Mouse (Mus musculus) Muller cell, postnatal 12 days (primary cell): ENCODE results near the gene Dido1.
A peak's percentile ranks its signal among the peaks of the same experiment; 100 is the strongest.

Experiments
- DNase-seq: peaks from one replicate; pipeline ENCODE4 v3.0.0-alpha.2; 2015; ENCODE audit errors: inconsistent ontology term

The Dido1 gene

DNA sequence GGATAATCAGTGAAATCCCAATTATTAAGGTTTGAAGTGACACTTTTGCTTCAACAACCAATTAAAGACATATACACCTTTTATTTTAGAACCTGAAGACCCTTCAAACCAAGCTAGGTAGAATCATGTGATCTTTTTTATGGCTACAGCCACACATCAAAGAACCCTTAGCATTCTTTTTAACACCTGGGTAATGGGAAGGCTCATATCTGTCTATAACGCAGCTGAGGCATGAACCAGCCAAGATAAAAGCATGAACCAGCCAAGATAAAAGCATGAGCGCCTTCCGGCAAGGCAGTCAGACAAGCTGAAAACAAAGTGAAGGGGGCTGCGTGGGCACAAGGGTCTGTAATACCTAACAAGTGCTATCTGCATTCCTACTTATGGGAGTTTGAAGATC, 25.8 kb downstream of the Dido1 start:
- no peak for DNase-seq

DNA sequence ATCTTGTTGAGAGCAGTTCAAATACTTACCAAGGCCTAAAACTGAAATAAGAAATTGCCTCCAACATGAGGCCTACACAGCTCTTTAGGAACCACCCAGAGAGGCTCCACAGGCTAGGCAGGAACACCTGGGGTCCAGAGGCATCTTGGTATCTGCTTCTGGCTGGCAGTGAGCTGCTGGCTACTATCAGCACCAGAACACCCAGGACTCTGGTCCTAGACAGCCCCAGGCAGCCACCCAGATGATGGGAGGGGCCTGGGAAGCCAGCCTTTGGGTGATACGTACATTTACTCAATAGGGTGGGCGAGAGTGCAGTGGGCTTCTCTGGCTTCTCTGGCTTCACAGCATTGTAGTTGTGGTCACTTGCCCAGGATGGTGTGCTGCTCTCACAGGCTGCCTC, 26.3 kb downstream of the Dido1 start:
- no peak for DNase-seq

DNA sequence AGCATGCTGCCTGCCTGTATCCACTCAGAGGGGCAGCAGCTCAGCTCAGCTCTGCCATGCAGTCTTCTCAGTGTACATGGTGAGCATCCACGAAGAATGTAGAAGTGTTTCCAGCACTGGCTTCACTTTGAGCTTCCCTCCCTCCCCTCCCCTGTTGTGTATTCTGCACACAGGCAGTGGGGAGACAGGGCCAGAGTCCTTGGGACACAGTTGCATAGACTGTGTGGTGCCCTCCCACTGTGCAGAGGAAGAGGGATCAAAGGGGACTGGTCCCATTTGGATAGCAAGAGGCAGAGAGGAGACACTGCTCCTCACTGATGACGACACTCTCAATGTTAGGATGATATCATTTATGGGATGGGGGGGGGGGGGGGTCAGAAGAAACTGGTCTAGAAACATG, 28.6 kb downstream of the Dido1 start:
- no peak for DNase-seq

DNA sequence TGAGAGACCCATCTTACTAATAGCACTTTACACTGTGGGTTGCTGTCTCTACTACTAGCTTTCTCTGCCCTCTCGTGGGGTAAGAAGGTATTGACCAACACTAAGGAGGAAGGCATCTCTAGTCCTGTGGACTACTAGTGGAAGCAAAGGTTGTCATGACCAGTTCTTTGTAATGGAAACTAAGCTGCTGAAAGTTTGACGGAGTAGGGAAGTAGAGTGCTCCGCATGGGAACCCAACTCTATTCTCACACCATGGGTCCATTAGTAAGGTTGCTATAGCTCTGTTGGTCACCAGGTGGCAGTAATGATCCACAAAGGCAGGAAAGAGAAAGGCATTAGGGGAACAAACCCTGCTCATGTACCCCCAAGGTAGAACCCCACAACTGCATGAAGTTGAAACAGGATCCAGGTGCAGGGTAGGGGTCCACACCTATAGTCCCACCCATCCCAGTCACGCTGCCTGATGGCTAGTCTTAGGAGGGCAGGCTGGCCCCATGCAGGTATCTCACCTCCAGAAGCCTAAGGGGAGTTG, 31.1 kb downstream of the Dido1 start:
- DNase-seq, result peak; percentile 59

DNA sequence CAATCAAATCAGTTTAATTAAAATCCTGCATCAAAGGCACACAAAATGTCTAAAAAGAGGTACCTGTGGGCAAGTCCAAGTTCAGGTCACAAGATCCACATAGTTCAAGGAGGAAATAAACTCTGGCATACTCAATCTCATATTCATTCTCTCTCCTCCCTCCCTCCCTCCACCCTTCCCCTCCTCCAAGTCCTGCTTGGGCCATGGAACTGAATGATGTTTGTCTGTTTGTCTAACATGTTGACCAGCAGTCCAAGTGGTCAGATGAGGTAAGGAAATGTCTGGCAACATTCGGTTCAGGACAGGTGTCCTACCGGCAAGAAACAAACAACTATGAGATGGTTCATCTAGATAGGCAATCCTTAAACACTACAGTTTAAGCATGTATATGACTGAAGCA, 33.1 kb downstream of the Dido1 start:
- no peak for DNase-seq

DNA sequence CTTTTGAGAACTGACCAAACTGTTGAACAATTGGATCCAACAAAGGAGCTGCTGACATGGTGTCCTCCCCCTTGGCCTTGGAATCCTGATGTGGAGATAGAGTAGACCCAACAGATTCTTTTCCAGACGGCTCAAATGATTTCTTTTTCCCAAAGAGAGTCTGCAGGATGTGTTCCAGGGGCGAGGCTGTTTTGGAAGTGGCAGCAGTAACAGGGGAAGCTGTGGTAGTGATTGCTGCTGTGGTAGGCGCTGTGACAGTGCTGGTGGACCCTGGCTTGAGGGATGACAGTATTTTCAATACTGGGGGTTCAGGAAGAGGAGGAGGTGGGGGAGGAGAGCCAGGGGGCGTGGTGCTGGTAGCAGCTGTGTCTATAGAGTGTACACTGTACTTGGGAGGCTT, 47.8 kb downstream of the Dido1 start:
- DNase-seq, result no peak

DNA sequence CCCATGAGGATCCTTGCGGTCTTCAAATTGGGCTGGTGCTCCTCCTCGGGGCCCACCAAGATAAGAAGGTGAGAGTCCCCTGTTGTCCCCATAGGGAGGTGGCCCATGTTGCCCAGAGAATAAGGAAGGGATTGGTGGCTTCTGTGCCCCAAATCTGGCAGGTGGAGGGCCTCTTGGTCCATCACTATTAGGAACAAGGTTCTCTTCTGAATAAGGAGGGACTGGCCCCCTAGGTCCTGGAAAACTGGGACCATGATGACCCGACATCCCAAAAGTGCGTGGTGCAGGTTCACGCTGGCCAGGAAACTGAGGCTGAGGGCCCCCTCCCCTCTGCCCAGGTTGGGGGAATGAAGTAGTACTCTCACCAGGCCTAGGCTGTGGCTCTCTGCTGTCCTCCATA, 49.3 kb downstream of the Dido1 start:
- DNase-seq, result no peak

DNA sequence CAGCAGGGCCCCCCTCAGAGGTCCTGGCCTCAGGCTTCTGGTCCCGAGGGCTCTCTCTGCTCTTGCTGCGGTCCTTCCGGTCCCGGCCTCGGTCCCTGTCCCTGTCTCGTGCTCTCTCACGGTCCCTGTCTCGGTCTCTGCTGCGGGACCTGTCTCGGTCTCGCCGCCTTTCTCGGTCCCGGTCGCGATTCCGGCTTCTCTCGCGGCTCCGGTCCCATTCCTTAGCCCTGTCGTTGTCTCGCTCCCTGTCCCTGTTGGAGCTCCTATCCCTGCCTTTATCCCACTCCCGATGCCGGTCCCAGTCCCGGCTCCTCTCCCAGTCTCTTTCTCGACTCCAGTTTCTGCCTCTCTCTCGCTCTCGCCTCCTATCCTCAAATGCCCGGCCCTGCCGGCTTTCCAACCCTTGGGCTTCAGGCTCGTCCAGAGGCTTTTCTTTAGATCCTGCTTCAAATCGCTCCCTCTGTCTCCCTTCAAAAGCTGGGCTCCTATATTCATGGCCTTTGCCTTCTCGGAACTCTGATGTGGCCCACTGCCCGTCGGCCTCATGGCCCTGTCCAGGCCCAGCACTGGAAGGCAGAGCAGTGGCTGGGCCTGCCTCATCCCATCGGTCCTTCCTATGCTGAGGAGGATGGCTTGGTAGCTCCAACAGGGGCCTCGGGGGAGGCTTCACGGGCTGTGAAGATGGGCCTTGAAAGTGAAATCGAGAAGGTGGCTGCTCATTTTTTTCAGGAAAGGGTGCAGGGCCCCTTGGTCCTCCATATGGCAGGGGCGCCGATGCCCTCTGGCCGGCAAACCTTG, 50.2 kb downstream of the Dido1 start:
- DNase-seq, result peak; percentile 11

DNA sequence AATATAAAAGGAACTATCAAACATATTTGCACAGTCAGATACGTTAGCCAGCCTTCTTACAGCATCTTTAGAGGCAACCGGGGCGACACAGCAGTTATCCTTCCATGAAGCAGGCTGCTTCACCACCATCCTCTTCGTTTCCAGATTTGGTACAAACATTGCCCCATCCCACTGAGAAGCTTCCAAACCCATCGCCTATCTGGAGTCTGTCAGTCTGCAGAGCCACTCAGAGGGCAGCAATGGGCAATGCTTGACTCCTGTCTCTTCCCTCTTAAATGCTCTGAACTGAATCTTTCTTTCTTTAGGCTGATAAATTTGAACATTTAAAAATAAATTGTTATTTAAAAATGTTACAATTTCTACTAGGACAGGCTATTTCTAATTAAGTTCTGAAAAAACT, 51.4 kb downstream of the Dido1 start:
- no peak for DNase-seq

DNA sequence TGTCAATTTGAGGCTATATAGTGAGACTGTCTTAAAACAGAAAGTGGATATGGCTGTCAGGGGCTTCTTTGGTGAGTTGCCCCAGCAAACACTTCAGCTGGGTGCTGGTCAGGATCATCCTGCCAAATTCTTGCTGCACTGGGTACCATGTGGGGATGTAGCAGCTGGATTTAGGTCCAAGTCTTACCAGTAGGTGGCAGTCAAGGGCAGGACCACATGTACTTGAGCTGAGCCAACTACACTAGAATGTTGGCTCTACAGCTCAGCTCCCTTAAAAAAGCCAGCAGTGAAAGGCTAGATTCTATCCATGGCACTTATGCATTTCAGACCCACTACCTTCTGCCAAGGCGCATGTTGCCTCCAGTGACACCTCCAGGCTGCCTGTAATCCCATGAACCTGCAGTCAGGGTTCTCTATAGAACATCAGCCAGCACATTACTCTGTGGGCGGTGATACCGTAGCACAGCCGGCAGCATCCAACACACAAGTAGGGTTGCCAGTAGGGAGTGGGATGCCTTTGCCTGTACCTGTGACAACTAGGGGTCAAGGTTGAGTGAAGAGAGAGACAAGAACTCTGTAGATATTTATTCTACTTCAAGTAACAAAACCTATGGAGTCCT, 52.3 kb downstream of the Dido1 start:
- peak; percentile 45 for DNase-seq

DNA sequence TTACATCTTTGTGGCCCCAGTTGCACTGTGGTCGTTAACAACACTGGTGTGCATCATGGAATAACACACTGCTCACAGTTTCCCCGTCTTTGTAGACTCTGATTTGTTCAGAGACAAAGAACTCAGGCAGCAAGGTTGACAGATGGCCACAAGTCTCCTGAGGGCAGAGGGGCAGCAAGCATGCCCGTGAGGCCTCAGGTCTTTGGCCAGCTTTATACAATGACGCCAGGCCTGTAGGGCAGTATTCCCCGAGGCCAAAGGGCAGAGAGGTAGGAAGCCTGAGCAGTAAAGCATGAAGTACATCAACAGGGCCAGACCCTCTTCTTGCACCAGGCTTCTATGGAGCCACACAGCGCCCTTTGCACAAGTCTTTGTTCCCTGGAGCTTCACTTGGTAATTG, 54.6 kb downstream of the Dido1 start:
- no peak for DNase-seq

DNA sequence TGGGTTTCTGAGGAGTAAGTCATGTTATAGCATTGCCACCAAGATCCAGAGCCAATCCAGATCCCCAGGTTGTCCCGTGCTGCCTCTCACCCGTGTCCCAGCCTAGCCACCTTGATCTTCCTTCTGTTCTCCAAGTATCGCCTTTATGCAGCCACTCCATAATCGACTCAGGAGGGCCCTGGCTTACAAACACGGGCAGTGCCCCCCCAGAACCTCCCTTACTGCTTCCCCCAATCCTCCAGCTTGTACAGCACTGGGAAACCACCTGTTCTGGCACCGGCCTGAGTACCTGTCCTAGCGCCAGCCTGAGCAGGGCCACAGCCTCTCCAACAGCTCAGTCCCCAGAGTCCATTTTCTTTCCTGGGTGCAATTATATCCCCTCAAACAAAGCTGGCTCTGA, 55.1 kb downstream of the Dido1 start:
- no peak for DNase-seq

DNA sequence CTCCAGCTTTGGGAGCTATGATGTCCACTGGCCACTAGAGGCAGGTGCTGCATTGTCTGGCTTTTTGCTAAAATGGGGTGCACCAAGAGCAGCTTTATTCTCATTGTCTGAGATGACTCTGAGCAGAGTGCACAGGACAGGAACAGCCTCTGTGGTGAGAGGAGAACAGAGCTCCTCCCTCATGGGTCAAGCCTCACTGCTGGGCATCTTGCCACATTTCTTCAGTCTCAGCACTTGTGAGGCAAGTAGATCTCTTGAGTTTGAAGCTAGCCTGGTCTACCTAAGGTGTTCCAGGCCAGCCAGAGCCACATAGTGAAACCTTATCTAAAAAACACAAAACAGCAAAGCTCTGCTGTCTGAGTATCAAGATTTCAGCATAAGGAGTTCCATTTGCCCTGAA, 63.0 kb downstream of the Dido1 start:
- no peak for DNase-seq

DNA sequence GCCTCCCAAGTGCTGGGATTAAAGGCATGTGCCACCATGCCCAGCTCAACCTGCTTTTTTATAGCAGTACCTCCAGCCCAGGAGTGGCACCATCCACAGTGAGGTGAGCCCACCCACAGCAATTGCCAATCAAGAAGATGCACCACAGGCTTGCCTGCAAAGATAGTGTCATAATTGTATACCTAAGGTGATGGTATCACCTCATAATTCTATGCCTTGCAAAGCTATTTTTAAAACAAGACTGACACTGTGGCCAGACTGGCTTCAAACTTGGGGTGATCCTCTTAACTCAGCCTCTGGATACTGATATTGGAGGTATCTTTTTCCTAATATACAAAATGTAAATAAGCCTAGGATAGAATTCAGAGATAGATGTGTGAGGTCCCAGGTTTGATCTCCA, 66.2 kb downstream of the Dido1 start:
- DNase-seq, result no peak

DNA sequence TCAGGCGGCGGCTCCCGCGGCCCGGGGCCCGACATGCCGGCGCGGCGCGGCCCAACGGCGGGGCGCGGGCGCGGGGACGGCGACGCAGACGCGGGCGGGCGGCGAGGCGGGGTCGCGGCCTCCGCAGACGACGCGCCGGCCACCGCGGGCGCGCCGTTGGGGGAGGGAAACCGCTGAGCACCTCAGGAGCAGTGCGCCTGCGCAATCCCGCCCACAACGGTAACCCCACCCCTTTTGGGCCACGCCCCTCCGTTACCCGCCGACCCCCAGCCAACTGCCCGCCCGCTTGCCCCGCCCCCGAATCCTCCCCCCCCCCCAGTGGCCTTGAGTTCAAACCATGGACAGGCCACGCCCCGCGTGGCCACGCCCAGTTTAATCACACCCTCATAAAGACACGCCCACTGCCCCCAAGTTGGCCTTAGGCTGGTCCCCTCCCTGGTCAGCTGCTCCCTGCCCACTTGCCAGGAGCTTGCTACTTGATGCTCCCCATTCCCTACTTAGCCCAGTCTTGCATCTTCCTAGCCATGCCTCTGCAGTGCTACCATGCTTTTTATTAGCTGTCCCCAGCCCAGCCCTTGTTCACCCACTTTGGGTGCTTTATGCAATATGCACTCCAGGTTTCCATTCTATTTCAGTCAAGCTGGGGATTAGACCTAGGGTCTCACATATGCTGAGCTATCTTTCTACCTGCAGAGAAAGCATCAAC, 67.1 kb downstream of the Dido1 start, which contains the start of gene Tcfl5:
Tcfl5 (minus strand) TSS at position 154 of the 706 bp plus-strand sequence.
- no peak for DNase-seq

DNA sequence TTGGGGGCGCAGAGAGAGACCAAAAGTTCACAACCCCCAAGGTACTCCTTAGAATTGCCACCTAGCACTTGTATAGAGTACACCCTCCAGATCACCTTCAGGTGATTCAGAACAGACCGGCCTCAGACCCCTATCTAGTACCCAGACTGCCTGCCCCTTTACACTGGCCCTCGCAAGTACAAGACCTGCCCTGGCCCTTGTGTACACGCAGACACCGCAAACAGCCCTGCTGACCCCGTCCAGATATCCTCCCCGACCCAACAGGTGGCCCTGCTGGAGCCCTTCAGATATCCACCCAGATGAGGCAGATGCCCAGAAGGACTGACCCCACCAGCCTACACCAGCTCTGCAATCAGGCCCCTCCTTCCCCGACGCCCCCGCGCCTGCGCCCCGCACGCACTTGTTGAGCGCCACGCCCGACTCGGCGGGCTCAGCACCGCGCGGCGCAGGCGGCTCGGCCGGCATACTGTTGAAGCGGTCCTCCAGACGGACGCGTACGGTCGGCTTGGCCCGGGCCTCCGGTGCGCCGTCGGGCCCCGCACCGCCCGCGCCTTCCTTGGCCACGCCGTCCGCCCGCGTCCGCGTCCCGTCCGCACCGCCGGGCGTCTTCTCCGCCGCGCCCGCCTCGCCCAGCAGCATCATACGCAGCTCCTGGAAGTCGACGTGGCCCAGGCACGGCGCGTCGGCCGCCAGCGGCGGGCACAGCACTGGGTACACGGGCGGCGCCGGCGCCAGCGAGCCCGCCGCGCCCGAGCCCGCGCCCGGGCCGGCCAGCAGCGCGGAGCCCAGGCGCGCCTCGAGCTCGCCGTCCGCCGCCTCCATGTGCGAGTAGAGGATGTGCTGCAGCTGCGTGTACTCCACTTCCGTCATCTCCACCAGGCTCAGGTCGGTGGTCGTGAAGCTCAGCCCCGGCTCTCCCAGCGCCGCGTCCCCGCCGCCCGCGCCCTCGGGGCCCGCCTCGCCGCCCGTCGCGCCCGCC, 67.9 kb downstream of the Dido1 start:
- peak; percentile 16 for DNase-seq

DNA sequence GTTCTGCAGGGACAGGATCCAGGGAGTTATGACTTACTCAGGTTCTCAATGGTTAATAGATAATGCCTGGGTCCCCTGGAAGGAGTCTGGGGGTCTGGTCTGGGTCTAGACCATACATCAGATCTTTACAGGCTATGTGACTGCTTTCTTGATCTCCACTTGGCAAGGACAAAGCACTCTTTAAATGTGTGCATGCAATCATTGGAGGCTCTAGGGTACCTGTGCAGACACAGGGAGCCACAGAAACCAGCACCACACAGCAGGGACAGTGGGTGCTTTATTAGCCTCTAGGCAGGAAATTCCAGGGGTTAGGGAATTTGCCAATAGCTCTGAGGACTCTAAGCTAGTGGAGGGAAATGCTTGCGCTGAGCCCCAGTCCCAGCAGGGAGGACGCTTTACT, 97.9 kb downstream of the Dido1 start:
- no peak for DNase-seq

DNA sequence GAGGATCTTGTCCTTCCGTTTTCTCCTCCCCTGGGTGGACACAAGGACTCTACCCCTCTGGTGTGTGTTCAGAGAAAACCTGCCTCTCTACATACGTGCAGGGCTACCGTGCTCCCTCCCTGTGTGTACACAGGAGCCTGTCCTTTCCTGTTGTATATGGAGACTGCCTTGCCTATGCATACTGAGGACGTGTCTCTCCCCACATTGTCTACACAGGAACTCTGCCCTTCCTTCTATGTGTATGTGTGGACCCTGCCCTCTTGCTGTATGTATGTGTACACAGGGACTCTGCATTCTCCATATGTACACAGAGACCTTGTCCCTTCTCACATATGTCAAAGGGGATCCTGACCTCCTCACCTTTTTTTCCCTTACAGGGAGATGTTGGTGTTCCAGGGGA, 99.5 kb downstream of the Dido1 start:
- DNase-seq, result no peak
